Mouse (Mus musculus) embryonic facial prominence, embryonic 13.5 days (tissue): ENCODE measurements at regions not wholly inside any gene's neighbourhood (a gene's known extent, or its start where the extent isn't known, plus 50 kb on each side); places are given as distances from the start of the nearest gene placed in this dataset.

ENCODE experiments used
- ATAC-seq: fragments of 200-750 bp; cut with Nextera tagmentation; 2 replicates; pipeline ENCODE4 v1.8.0; 2017; ENCODE audit warnings: low read depth; ENCODE audit not compliant: insufficient number of reproducible peaks, insufficient read depth, low FRiP score, low TSS enrichment
- H3K27ac ChIP-seq: fragments of 300-500 bp; sonication (generic); 2 replicates; pipeline ENCODE4 v1.5.1; 2015; ENCODE audit warnings: moderate library complexity, mild to moderate bottlenecking, inconsistent platforms
- H3K27me3 ChIP-seq: fragments of 300-500 bp; sonication (generic); 2 replicates; pipeline ENCODE4 v1.6.1; 2015; ENCODE audit warnings: mild to moderate bottlenecking, inconsistent platforms
- H3K36me3 ChIP-seq: fragments of 300-500 bp; sonication (generic); 2 replicates; pipeline ENCODE4 v1.6.1; 2015; ENCODE audit warnings: mild to moderate bottlenecking, inconsistent platforms
- H3K4me1 ChIP-seq: fragments of 300-500 bp; sonication (generic); 2 replicates; pipeline ENCODE4 v1.6.1; 2015; ENCODE audit warnings: inconsistent platforms
- H3K4me2 ChIP-seq: fragments of 300-500 bp; sonication (generic); 2 replicates; pipeline ENCODE4 v1.6.1; 2015; ENCODE audit warnings: moderate library complexity, mild to moderate bottlenecking, inconsistent platforms
- H3K4me3 ChIP-seq: fragments of 300-500 bp; sonication (generic); 2 replicates; pipeline ENCODE4 v1.5.1; 2015; ENCODE audit warnings: mild to moderate bottlenecking, inconsistent platforms
- H3K9ac ChIP-seq: fragments of 300-500 bp; sonication (generic); 2 replicates; pipeline ENCODE4 v1.6.1; 2015; ENCODE audit warnings: mild to moderate bottlenecking, inconsistent platforms
- H3K9me3 ChIP-seq: fragments of 300-500 bp; sonication (generic); 2 replicates; pipeline ENCODE4 v1.6.1; 2016; ENCODE audit warnings: inconsistent platforms
- WGBS: fragments of 180-500 bp; shearing (Covaris S2); methylation state at CpG from one replicate; pipeline ENCODE4 v1.1.7; 2015; ENCODE audit warnings: mixed read lengths; 5-methylcytosine and 5-hydroxymethylcytosine counted together

GRCm38 (mm10) chr11:18714400-18714799 lies 304.4 kb downstream of the Meis1 start:
- Histone ChIP-seq H3K9me3 (no peaks in the 10 kb centered on the region), H3K9ac (no peak overlapping the region), H3K27me3 (no peaks in the 10 kb centered on the region), H3K36me3 (no peaks in the 10 kb centered on the region), H3K27ac (no peak overlapping the region), H3K4me2 (no peak overlapping the region), H3K4me1 (0 out of 2 replicates have a peak, but pooled peaks cover 5% of the 10 kb centered on the region), H3K4me3 (no peak overlapping the region)
- WGBS, result 74% methylated on average over 5 of the region's 5 CpGs
- no peak for ATAC-seq

GRCm38 (mm10) chr11:18712642-18713053 lies 306.1 kb downstream of the Meis1 start:
- Histone ChIP-seq H3K36me3 (no peaks in the 10 kb centered on the region), H3K4me1 (0 out of 2 replicates have a peak, but pooled peaks cover 5% of the 10 kb centered on the region), H3K9me3 (no peaks in the 10 kb centered on the region), H3K4me3 (no peak overlapping the region), H3K9ac (no peak overlapping the region), H3K27ac (no peak overlapping the region), H3K27me3 (no peaks in the 10 kb centered on the region), H3K4me2 (no peak overlapping the region)
- WGBS, result 76% methylated on average over 10 of the region's 10 CpGs
- no peak for ATAC-seq

- H3K27me3 ChIP-seq, result no peaks in the 10 kb centered on the region
- H3K36me3 ChIP-seq, result no peaks in the 10 kb centered on the region
- H3K9ac ChIP-seq, result no peak overlapping the region
- WGBS, result 77% methylated on average over 3 of the region's 3 CpGs
- H3K4me1 ChIP-seq, result no peaks in the 10 kb centered on the region
- no peak overlapping the region for H3K27ac ChIP-seq
- no peak overlapping the region for H3K4me2 ChIP-seq
- ATAC-seq, result no peak
- H3K9me3 ChIP-seq, result no peaks in the 10 kb centered on the region
- no peak overlapping the region for H3K4me3 ChIP-seq
These were observed 309.2 kb downstream of the Meis1 start for GRCm38 (mm10) chr11:18709628-18710027.

- Histone ChIP-seq H3K4me2 (no peak overlapping the region), H3K9me3 (no peaks in the 10 kb centered on the region), H3K4me1 (no peaks in the 10 kb centered on the region), H3K27ac (no peak overlapping the region), H3K27me3 (no peaks in the 10 kb centered on the region), H3K4me3 (no peak overlapping the region), H3K36me3 (no peaks in the 10 kb centered on the region), H3K9ac (no peak overlapping the region)
- no peak for ATAC-seq
- WGBS, result 67% methylated on average over 6 of the region's 6 CpGs
These were observed 337.2 kb downstream of the Meis1 start for GRCm38 (mm10) chr11:18681593-18681992.

GRCm38 (mm10) chr11:18676876-18677275 lies 341.9 kb downstream of the Meis1 start:
- H3K27me3 ChIP-seq, result no peaks in the 10 kb centered on the region
- H3K27ac ChIP-seq, result no peak overlapping the region
- H3K9me3 ChIP-seq, result no peaks in the 10 kb centered on the region
- no peaks in the 10 kb centered on the region for H3K4me1 ChIP-seq
- no peak overlapping the region for H3K4me3 ChIP-seq
- H3K36me3 ChIP-seq, result no peaks in the 10 kb centered on the region
- H3K4me2 ChIP-seq, result no peak overlapping the region
- H3K9ac ChIP-seq, result no peak overlapping the region
- WGBS, result 88% methylated on average over 2 of the region's 2 CpGs
- no peak for ATAC-seq

- ATAC-seq, result no peak
- H3K4me2 ChIP-seq, result no peak overlapping the region
- no peaks in the 10 kb centered on the region for H3K36me3 ChIP-seq
- H3K4me3 ChIP-seq, result no peak overlapping the region
- no peak overlapping the region for H3K9ac ChIP-seq
- no peaks in the 10 kb centered on the region for H3K27me3 ChIP-seq
- H3K4me1 ChIP-seq, result no peaks in the 10 kb centered on the region
- no peak overlapping the region for H3K27ac ChIP-seq
- H3K9me3 ChIP-seq, result no peaks in the 10 kb centered on the region
- 93% methylated on average over 2 of the region's 2 CpGs for WGBS
These were observed 347.8 kb downstream of the Meis1 start for GRCm38 (mm10) chr11:18670967-18671366.

GRCm38 (mm10) chr11:18669322-18669721 lies 349.5 kb downstream of the Meis1 start:
- no peaks in the 10 kb centered on the region for H3K36me3 ChIP-seq
- H3K27ac ChIP-seq, result no peak overlapping the region
- H3K4me1 ChIP-seq, result no peaks in the 10 kb centered on the region
- no peak overlapping the region for H3K4me2 ChIP-seq
- no peaks in the 10 kb centered on the region for H3K27me3 ChIP-seq
- H3K9ac ChIP-seq, result no peak overlapping the region
- no peaks in the 10 kb centered on the region for H3K9me3 ChIP-seq
- ATAC-seq, result no peak
- WGBS, result 73% methylated on average over 2 of the region's 2 CpGs
- no peak overlapping the region for H3K4me3 ChIP-seq

- no peaks in the 10 kb centered on the region for H3K27me3 ChIP-seq
- WGBS, result 74% methylated on average over 1 of the region's 1 CpGs
- H3K4me3 ChIP-seq, result no peak overlapping the region
- 0 out of 2 replicates have a peak, but pooled peaks cover 4% of the 10 kb centered on the region for H3K4me1 ChIP-seq
- ATAC-seq, result no peak
- no peaks in the 10 kb centered on the region for H3K9me3 ChIP-seq
- no peaks in the 10 kb centered on the region for H3K36me3 ChIP-seq
- no peak overlapping the region for H3K27ac ChIP-seq
- H3K4me2 ChIP-seq, result no peak overlapping the region
- no peak overlapping the region for H3K9ac ChIP-seq
These were observed 362.4 kb downstream of the Meis1 start for GRCm38 (mm10) chr11:18656358-18656757.

- Histone ChIP-seq H3K27ac (no peak overlapping the region), H3K4me3 (no peak overlapping the region), H3K4me1 (no peaks in the 10 kb centered on the region), H3K9ac (no peak overlapping the region), H3K36me3 (no peaks in the 10 kb centered on the region), H3K27me3 (no peaks in the 10 kb centered on the region), H3K9me3 (no peaks in the 10 kb centered on the region), H3K4me2 (no peak overlapping the region)
- ATAC-seq, result no peak
- 75% methylated on average over 5 of the region's 5 CpGs for WGBS
These were observed 386.6 kb downstream of the Meis1 start for GRCm38 (mm10) chr11:18631975-18632773.

GRCm38 (mm10) chr11:18631570-18631969 lies 387.2 kb downstream of the Meis1 start:
- Histone ChIP-seq H3K4me1 (no peaks in the 10 kb centered on the region), H3K27ac (no peak overlapping the region), H3K9me3 (no peaks in the 10 kb centered on the region), H3K4me2 (no peak overlapping the region), H3K9ac (no peak overlapping the region), H3K27me3 (no peaks in the 10 kb centered on the region), H3K4me3 (no peak overlapping the region), H3K36me3 (no peaks in the 10 kb centered on the region)
- WGBS, result 88% methylated on average over 7 of the region's 7 CpGs
- ATAC-seq, result no peak

GRCm38 (mm10) chr11:18621777-18622176 lies 397.0 kb downstream of the Meis1 start:
- no peak overlapping the region for H3K9ac ChIP-seq
- H3K4me1 ChIP-seq, result no peaks in the 10 kb centered on the region
- no peak for ATAC-seq
- H3K4me3 ChIP-seq, result no peak overlapping the region
- no peaks in the 10 kb centered on the region for H3K9me3 ChIP-seq
- H3K4me2 ChIP-seq, result no peak overlapping the region
- H3K36me3 ChIP-seq, result no peaks in the 10 kb centered on the region
- H3K27ac ChIP-seq, result no peak overlapping the region
- 63% methylated on average over 3 of the region's 3 CpGs for WGBS
- no peaks in the 10 kb centered on the region for H3K27me3 ChIP-seq

- no peak for ATAC-seq
- no peak overlapping the region for H3K27ac ChIP-seq
These were observed 413.9 kb downstream of the Meis1 start for GRCm38 (mm10) chr11:18604836-18605235.

More at GRCm38 (mm10) chr11:18604836-18605235, 413.9 kb downstream of the Meis1 start:
- Histone ChIP-seq H3K4me1 (no peaks in the 10 kb centered on the region), H3K9me3 (no peaks in the 10 kb centered on the region), H3K27me3 (no peaks in the 10 kb centered on the region), H3K4me3 (no peak overlapping the region), H3K4me2 (no peak overlapping the region), H3K9ac (no peak overlapping the region), H3K36me3 (no peaks in the 10 kb centered on the region)
- WGBS, result 30% methylated on average over 6 of the region's 6 CpGs
